ENCODE assay signal across 10 mouse cellular contexts in genomic region chr4:41677006-41677629, GRCm38 (mm10). TPM values are rescaled to one million over a fixed set of nuclear protein-coding genes. Genes with fewer than 3 reads are reported as not detected.
A peak's percentile ranks its signal among the peaks of the same experiment; 100 is the strongest.
DNase-seq lines count a peak whose midpoint lies in the region; ATAC-seq and TF ChIP-seq lines count a peak whose summit lies in the region.
"Had no signal": no experiment of that assay in that cellular context is flagged by ENCODE, and none has a peak within 500 bp of the region (broad histone marks: within the 10 kb centered on the region; RNA-seq: fewer than 3 reads in every experiment).

No protein-coding gene starts in this region.

- H3K4me1 ChIP-seq in heart, embryonic 15.5 days (replicated peaks), result peaks cover 63% of the 10 kb centered on the region
- peaks cover 54% of the 10 kb centered on the region for H3K4me1 ChIP-seq in embryonic facial prominence, embryonic 13.5 days
- peaks cover 35% of the 10 kb centered on the region for H3K4me1 ChIP-seq in kidney, postnatal 0 days (replicated peaks; ENCODE audit: insufficient read depth, low read length)
- peaks cover 2% of the 10 kb centered on the region; the same call in 1 of the 2 replicates for H3K4me1 ChIP-seq in stomach, postnatal 0 days (replicated peaks; ENCODE audit: control insufficient read depth, insufficient read depth)

- intact Hi-C loops in heart, postnatal 36 days (cut with DNase I), result no loop called here
- intact Hi-C loops in left cerebral cortex, postnatal 36 days (cut with DNase I), result no loop called here

- WGBS in heart, embryonic 15.5 days, result 33% methylated on average over 13 of the region's 13 CpGs
- 48% methylated on average over 12 of the region's 13 CpGs for WGBS in embryonic facial prominence, embryonic 13.5 days
- 29% methylated on average over 13 of the region's 13 CpGs for WGBS in kidney, postnatal 0 days
- WGBS in stomach, postnatal 0 days, result 44% methylated on average over 13 of the region's 13 CpGs

- H3K36me3 ChIP-seq in heart, embryonic 15.5 days, result no peaks in the 10 kb centered on the region
- H3K36me3 ChIP-seq in embryonic facial prominence, embryonic 13.5 days, result no peaks in the 10 kb centered on the region
- no peaks in the 10 kb centered on the region for H3K36me3 ChIP-seq in kidney, postnatal 0 days (ENCODE audit: insufficient read depth, low read length)
- no peaks in the 10 kb centered on the region for H3K36me3 ChIP-seq in stomach, postnatal 0 days (ENCODE audit: control insufficient read depth, insufficient read depth, low read length)
- H3K36me3 ChIP-seq: limb, embryonic 15.5 days had no signal

- H3K9me3 ChIP-seq in heart, embryonic 15.5 days (replicated peaks), result no peaks in the 10 kb centered on the region
- H3K9me3 ChIP-seq in embryonic facial prominence, embryonic 13.5 days, result no peaks in the 10 kb centered on the region
- no peaks in the 10 kb centered on the region for H3K9me3 ChIP-seq in kidney, postnatal 0 days (replicated peaks; ENCODE audit: low read length)
- no peaks in the 10 kb centered on the region for H3K9me3 ChIP-seq in stomach, postnatal 0 days (ENCODE audit: control insufficient read depth, low read length)
- H3K9me3 ChIP-seq: limb, embryonic 15.5 days had no signal

- H3K4me3 ChIP-seq in heart, embryonic 15.5 days, result no peak overlapping the region
- no peak overlapping the region for H3K4me3 ChIP-seq in embryonic facial prominence, embryonic 13.5 days
- H3K4me3 ChIP-seq in kidney, postnatal 0 days (replicated peaks; ENCODE audit: low read depth, low read length), result no peak overlapping the region
- no peak overlapping the region for H3K4me3 ChIP-seq in stomach, postnatal 0 days (ENCODE audit: low read depth, low read length)
- H3K4me3 ChIP-seq: limb, embryonic 15.5 days had no signal

- TF ChIP-seq EP300 in stomach, postnatal 0 days (optimal IDR thresholded peaks at IDR 0.05), result no peak

- no peak for TF ChIP-seq CTCF in kidney, postnatal 0 days (IDR thresholded peaks at IDR 0.05; ENCODE audit: low read depth)
- peak; percentile 6; the same call in 1 of the 2 replicates for TF ChIP-seq CTCF in stomach, postnatal 0 days (IDR thresholded peaks at IDR 0.05; ENCODE audit: low read depth)

- H3K9ac ChIP-seq in heart, embryonic 15.5 days, result no peak overlapping the region
- 0 out of 2 replicates have a peak overlapping the region, but pooled peaks have one; percentile 1 for H3K9ac ChIP-seq in embryonic facial prominence, embryonic 13.5 days
- H3K9ac ChIP-seq in kidney, postnatal 0 days (ENCODE audit: low read depth, low read length), result no peak overlapping the region
- H3K9ac ChIP-seq in stomach, postnatal 0 days (ENCODE audit: low read length), result no peak overlapping the region
- H3K9ac ChIP-seq: limb, embryonic 15.5 days had no signal

- H3K27ac ChIP-seq in heart, embryonic 15.5 days, result peak overlapping the region; percentile 31; the same call in 1 of the 2 replicates
- H3K27ac ChIP-seq in embryonic facial prominence, embryonic 13.5 days, result no peak overlapping the region
- H3K27ac ChIP-seq in kidney, postnatal 0 days, result 0 out of 2 replicates have a peak overlapping the region, but pooled peaks have one; percentile 8
- no peak overlapping the region for H3K27ac ChIP-seq in stomach, postnatal 0 days (replicated peaks)
- H3K27ac ChIP-seq: limb, embryonic 15.5 days had no signal

- H3K4me2 ChIP-seq in heart, embryonic 15.5 days, result peak overlapping the region; percentile 3; the same call in 1 of the 2 replicates
- no peak overlapping the region for H3K4me2 ChIP-seq in embryonic facial prominence, embryonic 13.5 days
- H3K4me2 ChIP-seq in kidney, postnatal 0 days (ENCODE audit: low read length), result no peak overlapping the region
- H3K4me2 ChIP-seq in stomach, postnatal 0 days (replicated peaks; ENCODE audit: low read depth), result no peak overlapping the region
- H3K4me2 ChIP-seq: limb, embryonic 15.5 days had no signal

- DNase-seq in heart, postnatal 36 days, result no peak
- DNase-seq in adrenal gland, adult 2 months, result peak; percentile 90
- DNase-seq in kidney, postnatal 0 days (ENCODE audit: low spot score), result peak; percentile 77
- DNase-seq in stomach, postnatal 0 days (ENCODE audit: low spot score), result no peak
- no peak for DNase-seq in left cerebral cortex, postnatal 36 days (ENCODE audit: low spot score in 2 of 2)

- peaks cover 29% of the 10 kb centered on the region for H3K27me3 ChIP-seq in heart, embryonic 15.5 days
- H3K27me3 ChIP-seq in embryonic facial prominence, embryonic 13.5 days, result peaks cover 4% of the 10 kb centered on the region; the same call in 1 of the 2 replicates
- no peaks in the 10 kb centered on the region; the same call in 1 of the 2 replicates for H3K27me3 ChIP-seq in kidney, postnatal 0 days (ENCODE audit: insufficient read depth, low read length)
- H3K27me3 ChIP-seq in stomach, postnatal 0 days (ENCODE audit: control insufficient read depth, insufficient read depth, low read length), result no peaks in the 10 kb centered on the region

- peak; percentile 57 for ATAC-seq in heart, embryonic 15.5 days (replicated peaks; ENCODE audit: insufficient number of reproducible peaks, insufficient read depth, low FRiP score, low read depth)
- no peak for ATAC-seq in embryonic facial prominence, embryonic 13.5 days (ENCODE audit: insufficient number of reproducible peaks, insufficient read depth, low FRiP score, low TSS enrichment, low read depth)
- ATAC-seq in kidney, postnatal 0 days (replicated peaks; ENCODE audit: low FRiP score, low read depth), result peak; percentile 77
- peak; percentile 22; the same call in 1 of the 2 replicates for ATAC-seq in stomach, postnatal 0 days (ENCODE audit: low FRiP score, low TSS enrichment)
- no peak for ATAC-seq in erythroid progenitor cell, adult 5-6 weeks (replicated peaks; ENCODE audit: low FRiP score, poor library complexity, severe bottlenecking)

RNA-seq across cellular contexts. Expression of gene Cntfr, which starts 19.8 kb away (rescaled TPM):
- polyA plus RNA-seq in heart, embryonic 15.5 days (2015; fragmentation: Nextera tagmentation; extraction: Ambion mirVana), result 2.0 and 3.9 TPM in 2 replicates
- total RNA-seq in heart, postnatal 36 days (2021), result 1 to 10 TPM; 2.6 to 3.8 TPM
- total RNA-seq in adrenal gland, adult 2 months (2021), result 10 to 100 TPM; 37.6 to 62.3 TPM
- polyA plus RNA-seq in adrenal gland, adult 2 months (2012; rRNA removed), result 70.6 and 72.3 TPM in 2 replicates
- 11.2 and 16.3 TPM in 2 replicates for polyA plus RNA-seq in embryonic facial prominence, embryonic 13.5 days (2015; fragmentation: Nextera tagmentation; extraction: Ambion mirVana)
- 8.6 and 8.7 TPM in 2 replicates for polyA plus RNA-seq in kidney, postnatal 0 days (2015; fragmentation: Nextera tagmentation; extraction: Ambion mirVana)
- 4.3 and 5.9 TPM in 2 replicates for polyA plus RNA-seq in stomach, postnatal 0 days (2015; fragmentation: Nextera tagmentation; extraction: Ambion mirVana)
- total RNA-seq in left cerebral cortex, postnatal 36 days (2021), result 100 to 1,000 TPM; 106 to 115 TPM
- not detected in 2 replicates for total RNA-seq in erythroid progenitor cell, adult 5-6 weeks (2015; ENCODE audit: low replicate concordance)
- not detected in 2 replicates for total RNA-seq in erythroid progenitor cell, adult 5-6 weeks (2017; ENCODE audit: low replicate concordance)
- total RNA-seq: CH12.LX had no signal

RNA-seq across cellular contexts. Expression of gene Il11ra1, which starts 22.7 kb away (rescaled TPM):
- polyA plus RNA-seq in heart, embryonic 15.5 days (2015; fragmentation: Nextera tagmentation; extraction: Ambion mirVana), result 130 and 164 TPM in 2 replicates
- 10 to 100 TPM; 85.5 to 91.8 TPM for total RNA-seq in heart, postnatal 36 days (2021)
- 10 to 100 TPM; 53.0 to 90.8 TPM for total RNA-seq in adrenal gland, adult 2 months (2021)
- 198 and 290 TPM in 2 replicates for polyA plus RNA-seq in adrenal gland, adult 2 months (2012; rRNA removed)
- polyA plus RNA-seq in embryonic facial prominence, embryonic 13.5 days (2015; fragmentation: Nextera tagmentation; extraction: Ambion mirVana), result 427 and 512 TPM in 2 replicates
- 157 and 159 TPM in 2 replicates for polyA plus RNA-seq in kidney, postnatal 0 days (2015; fragmentation: Nextera tagmentation; extraction: Ambion mirVana)
- polyA plus RNA-seq in stomach, postnatal 0 days (2015; fragmentation: Nextera tagmentation; extraction: Ambion mirVana), result 73.7 and 80.0 TPM in 2 replicates
- 10 to 100 TPM; 35.6 to 39.2 TPM for total RNA-seq in left cerebral cortex, postnatal 36 days (2021)
- 6.5 and 28.5 TPM in 2 replicates for total RNA-seq in erythroid progenitor cell, adult 5-6 weeks (2015; ENCODE audit: low replicate concordance)
- total RNA-seq in erythroid progenitor cell, adult 5-6 weeks (2017; ENCODE audit: low replicate concordance), result 7.2 TPM in 1 of 2 replicates, not detected in the other

RNA-seq across cellular contexts. Expression of gene Rpp25l, which starts 36.2 kb away (rescaled TPM):
- polyA plus RNA-seq in heart, embryonic 15.5 days (2015; fragmentation: Nextera tagmentation; extraction: Ambion mirVana), result 42.7 and 47.4 TPM in 2 replicates
- 10 to 100 TPM; 31.6 to 32.3 TPM for total RNA-seq in heart, postnatal 36 days (2021)
- 10 to 100 TPM; 31.0 to 38.6 TPM for total RNA-seq in adrenal gland, adult 2 months (2021)
- polyA plus RNA-seq in adrenal gland, adult 2 months (2012; rRNA removed), result 61.9 and 70.1 TPM in 2 replicates
- polyA plus RNA-seq in embryonic facial prominence, embryonic 13.5 days (2015; fragmentation: Nextera tagmentation; extraction: Ambion mirVana), result 84.5 and 93.3 TPM in 2 replicates
- 63.3 and 65.2 TPM in 2 replicates for polyA plus RNA-seq in kidney, postnatal 0 days (2015; fragmentation: Nextera tagmentation; extraction: Ambion mirVana)
- polyA plus RNA-seq in stomach, postnatal 0 days (2015; fragmentation: Nextera tagmentation; extraction: Ambion mirVana), result 38.0 and 40.2 TPM in 2 replicates
- total RNA-seq in left cerebral cortex, postnatal 36 days (2021), result 10 to 100 TPM; 27.8 to 33.2 TPM
- 2.9 and 9.7 TPM in 2 replicates for total RNA-seq in erythroid progenitor cell, adult 5-6 weeks (2015; ENCODE audit: low replicate concordance)
- 5.0 and 22.6 TPM in 2 replicates for total RNA-seq in erythroid progenitor cell, adult 5-6 weeks (2017; ENCODE audit: low replicate concordance)

RNA-seq across cellular contexts. Expression of gene Enho, which starts 37.0 kb away (rescaled TPM):
- 3.3 and 5.8 TPM in 2 replicates for polyA plus RNA-seq in heart, embryonic 15.5 days (2015; fragmentation: Nextera tagmentation; extraction: Ambion mirVana)
- 1 to 10 TPM; 9.1 to 9.9 TPM for total RNA-seq in heart, postnatal 36 days (2021)
- 1 to 10 TPM; 2.9 to 4.6 TPM for total RNA-seq in adrenal gland, adult 2 months (2021)
- 13.2 and 20.9 TPM in 2 replicates for polyA plus RNA-seq in adrenal gland, adult 2 months (2012; rRNA removed)
- 19.4 and 23.2 TPM in 2 replicates for polyA plus RNA-seq in embryonic facial prominence, embryonic 13.5 days (2015; fragmentation: Nextera tagmentation; extraction: Ambion mirVana)
- polyA plus RNA-seq in kidney, postnatal 0 days (2015; fragmentation: Nextera tagmentation; extraction: Ambion mirVana), result 20.2 and 23.9 TPM in 2 replicates
- 50.5 and 55.4 TPM in 2 replicates for polyA plus RNA-seq in stomach, postnatal 0 days (2015; fragmentation: Nextera tagmentation; extraction: Ambion mirVana)
- total RNA-seq in left cerebral cortex, postnatal 36 days (2021), result 10 to 100 TPM; 60.1 to 71.2 TPM
- total RNA-seq in erythroid progenitor cell, adult 5-6 weeks (2015; ENCODE audit: low replicate concordance), result not detected in 2 replicates
- total RNA-seq in erythroid progenitor cell, adult 5-6 weeks (2017; ENCODE audit: low replicate concordance), result not detected in 2 replicates

RNA-seq across cellular contexts. Expression of gene Dctn3, which starts 45.9 kb away (rescaled TPM):
- polyA plus RNA-seq in heart, embryonic 15.5 days (2015; fragmentation: Nextera tagmentation; extraction: Ambion mirVana), result 122 and 125 TPM in 2 replicates
- 10 to 100 TPM; 70.7 to 77.7 TPM for total RNA-seq in heart, postnatal 36 days (2021)
- total RNA-seq in adrenal gland, adult 2 months (2021), result 100 to 1,000 TPM; 105 to 128 TPM
- 51.7 and 60.7 TPM in 2 replicates for polyA plus RNA-seq in adrenal gland, adult 2 months (2012; rRNA removed)
- 123 and 128 TPM in 2 replicates for polyA plus RNA-seq in embryonic facial prominence, embryonic 13.5 days (2015; fragmentation: Nextera tagmentation; extraction: Ambion mirVana)
- polyA plus RNA-seq in kidney, postnatal 0 days (2015; fragmentation: Nextera tagmentation; extraction: Ambion mirVana), result 152 and 154 TPM in 2 replicates
- 129 TPM in 2 replicates for polyA plus RNA-seq in stomach, postnatal 0 days (2015; fragmentation: Nextera tagmentation; extraction: Ambion mirVana)
- total RNA-seq in left cerebral cortex, postnatal 36 days (2021), result 100 to 1,000 TPM; 159 to 187 TPM
- 16.8 and 51.2 TPM in 2 replicates for total RNA-seq in erythroid progenitor cell, adult 5-6 weeks (2015; ENCODE audit: low replicate concordance)
- total RNA-seq in erythroid progenitor cell, adult 5-6 weeks (2017; ENCODE audit: low replicate concordance), result 18.4 and 33.0 TPM in 2 replicates

Comparison
In these comparisons a context has a peak if more than half of its experiments do, and no peak if none do; other contexts are left out.
1. ATAC-seq: peak in heart, embryonic 15.5 days (single experiment), kidney, postnatal 0 days (single experiment) and stomach, postnatal 0 days (single experiment); none in embryonic facial prominence, embryonic 13.5 days (single experiment) and erythroid progenitor cell, adult 5-6 weeks (single experiment).
2. H3K27ac ChIP-seq: peak in heart, embryonic 15.5 days (single experiment) and kidney, postnatal 0 days (single experiment); none in embryonic facial prominence, embryonic 13.5 days (single experiment) and stomach, postnatal 0 days (single experiment).
3. DNase-seq: peak in adrenal gland, adult 2 months (single experiment) and kidney, postnatal 0 days (single experiment); none in heart, postnatal 36 days (0 of 2), stomach, postnatal 0 days (single experiment) and left cerebral cortex, postnatal 36 days (0 of 2).